Mouse (Mus musculus) limb, embryonic 11.5 days (tissue): ENCODE measurements around the gene Dhx35. TPM values are rescaled to one million over a fixed set of nuclear protein-coding genes. Genes with fewer than 3 reads are reported as not detected.

Experiments used
- ATAC-seq: fragments of 200-750 bp; cut with Nextera tagmentation; 2 replicates; pipeline ENCODE4 v1.8.0; 2017; ENCODE audit warnings: low read depth; ENCODE audit not compliant: insufficient number of reproducible peaks, low FRiP score, low TSS enrichment
- DNase-seq: peaks from one replicate; pipeline ENCODE4 v3.0.0-alpha.2; 2015; ENCODE audit warnings: low spot score
- H3K27ac ChIP-seq: fragments of 300-500 bp; sonication (generic); replicated peaks from 2 replicates; pipeline ENCODE4 v1.5.1; 2014; ENCODE audit warnings: low read depth, mild to moderate bottlenecking, low read length
- H3K27me3 ChIP-seq: fragments of 300-500 bp; sonication (generic); 2 replicates; pipeline ENCODE4 v1.6.1; 2014; ENCODE audit warnings: mild to moderate bottlenecking, low read length, mixed read lengths; ENCODE audit not compliant: control insufficient read depth, insufficient read depth
- H3K36me3 ChIP-seq: fragments of 300-500 bp; sonication (generic); 2 replicates; pipeline ENCODE4 v1.6.1; 2014; ENCODE audit warnings: mild to moderate bottlenecking, low read length, moderate library complexity, mixed read lengths; ENCODE audit not compliant: control insufficient read depth, insufficient read depth
- H3K4me1 ChIP-seq: fragments of 300-500 bp; sonication (generic); 2 replicates; pipeline ENCODE4 v1.6.1; 2014; ENCODE audit warnings: low read length, mixed read lengths; ENCODE audit not compliant: control insufficient read depth, insufficient read depth
- H3K4me2 ChIP-seq: fragments of 300-500 bp; sonication (generic); 2 replicates; pipeline ENCODE4 v1.6.1; 2014; ENCODE audit warnings: low read depth, mild to moderate bottlenecking, moderate library complexity; ENCODE audit not compliant: severe bottlenecking
- H3K4me3 ChIP-seq: fragments of 300-500 bp; sonication (generic); 2 replicates; pipeline ENCODE4 v1.5.1; 2014; ENCODE audit warnings: low read depth, low read length
- H3K9ac ChIP-seq: fragments of 300-500 bp; sonication (generic); 2 replicates; pipeline ENCODE4 v1.6.1; 2014; ENCODE audit warnings: mild to moderate bottlenecking, low read length
- H3K9me3 ChIP-seq: fragments of 300-500 bp; sonication (generic); 2 replicates; pipeline ENCODE4 v1.6.1; 2016; ENCODE audit warnings: low read length; ENCODE audit not compliant: control insufficient read depth
- WGBS: fragments of 180-500 bp; shearing (Covaris S2); extraction: QIAGEN DNeasy Blood & Tissue Kit; methylation state at CpG from one replicate; pipeline ENCODE4 v1.1.7; 2014; 5-methylcytosine and 5-hydroxymethylcytosine counted together
- polyA plus RNA-seq: library from polyadenylated mRNA; unstranded; fragments of >200 nt; fragmentation: Nextera tagmentation; extraction: Ambion mirVana; gene quantifications from 2 replicates; pipeline ENCODE4 v1.2.1, GENCODE M21; 2014

Gene Dhx35
- polyA plus RNA-seq, 1 experiment from 2014 or later, result 16.3 TPM

DNA sequence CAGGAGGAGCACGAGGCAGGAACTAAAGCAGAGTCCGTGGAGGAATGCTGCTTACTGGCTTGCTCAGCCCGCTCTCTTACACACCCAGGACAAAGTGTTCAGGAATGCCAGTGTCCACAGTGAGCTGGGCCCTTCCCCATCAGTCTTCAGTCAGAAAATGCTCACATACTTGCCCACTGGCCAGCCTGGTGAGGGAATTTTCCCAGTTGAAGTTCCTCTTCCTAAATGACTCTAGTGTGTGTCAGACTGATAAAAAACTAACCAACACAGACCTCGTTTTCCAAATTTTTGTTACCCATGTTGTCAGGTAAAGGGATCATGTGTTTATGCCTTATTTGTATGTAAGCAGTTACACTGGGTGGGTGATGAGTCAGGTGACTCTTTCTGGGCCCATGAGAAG is 21.6 kb downstream of the Dhx35 start:
- no peak overlapping the region for H3K9ac ChIP-seq
- no peak overlapping the region for H3K27ac ChIP-seq
- WGBS, result 90% methylated on average over 4 of the region's 4 CpGs
- H3K36me3 ChIP-seq, result peaks cover 2% of the 10 kb centered on the region; the same call in 1 of the 2 replicates
- H3K4me2 ChIP-seq, result no peak overlapping the region
- H3K9me3 ChIP-seq, result no peaks in the 10 kb centered on the region
- no peaks in the 10 kb centered on the region for H3K27me3 ChIP-seq
- ATAC-seq, result no peak
- DNase-seq, result no peak
- H3K4me1 ChIP-seq, result no peaks in the 10 kb centered on the region
- no peak overlapping the region for H3K4me3 ChIP-seq

- DNase-seq (no peak), ATAC-seq (no peak)
- WGBS, result 83% methylated on average over 8 of the region's 8 CpGs
- Histone ChIP-seq H3K36me3 (0 out of 2 replicates have a peak, but pooled peaks cover 2% of the 10 kb centered on the region), H3K9ac (no peak overlapping the region), H3K9me3 (no peaks in the 10 kb centered on the region), H3K4me1 (no peaks in the 10 kb centered on the region), H3K27ac (no peak overlapping the region), H3K4me2 (no peak overlapping the region), H3K4me3 (no peak overlapping the region), H3K27me3 (no peaks in the 10 kb centered on the region)
Observed at GRCm38 (mm10) chr2:158817708-158818107, 23.1 kb downstream of the Dhx35 start.

- DNase-seq (no peak), ATAC-seq (no peak)
- 87% methylated on average over 2 of the region's 2 CpGs for WGBS
- Histone ChIP-seq H3K27ac (no peak overlapping the region), H3K9ac (no peak overlapping the region), H3K9me3 (no peaks in the 10 kb centered on the region), H3K4me3 (no peak overlapping the region), H3K36me3 (peaks cover 2% of the 10 kb centered on the region; the same call in 1 of the 2 replicates), H3K27me3 (no peaks in the 10 kb centered on the region), H3K4me2 (no peak overlapping the region), H3K4me1 (no peaks in the 10 kb centered on the region)
Observed at GRCm38 (mm10) chr2:158828124-158828523, 33.5 kb downstream of the Dhx35 start.

DNA sequence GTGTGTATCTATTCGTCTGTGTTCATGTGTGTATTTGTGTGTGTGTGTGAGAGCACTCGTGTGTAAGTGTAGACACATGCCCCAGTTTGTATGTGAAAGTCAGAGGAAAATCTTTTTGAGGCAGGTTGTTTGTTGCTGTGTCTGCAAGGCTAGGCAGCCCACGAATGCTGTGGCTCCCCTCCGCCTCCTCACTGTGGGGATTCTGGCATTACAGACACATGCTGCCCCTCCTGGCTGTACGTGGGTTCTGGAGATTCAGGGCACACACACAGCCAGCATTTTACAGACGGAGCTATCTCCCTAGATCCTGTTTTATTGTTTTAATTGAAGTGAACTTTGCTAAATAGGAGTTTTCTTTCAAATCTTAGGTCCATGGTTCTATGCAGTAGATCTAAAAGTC is 35.1 kb downstream of the Dhx35 start:
- Histone ChIP-seq H3K36me3 (peaks cover 2% of the 10 kb centered on the region; the same call in 1 of the 2 replicates), H3K4me2 (no peak overlapping the region), H3K27ac (no peak overlapping the region), H3K4me3 (no peak overlapping the region), H3K9ac (no peak overlapping the region), H3K27me3 (no peaks in the 10 kb centered on the region), H3K9me3 (no peaks in the 10 kb centered on the region), H3K4me1 (no peaks in the 10 kb centered on the region)
- DNase-seq (no peak), ATAC-seq (no peak)
- whole genome bisulfite sequencing, result 85% methylated on average over 6 of the region's 6 CpGs

DNA sequence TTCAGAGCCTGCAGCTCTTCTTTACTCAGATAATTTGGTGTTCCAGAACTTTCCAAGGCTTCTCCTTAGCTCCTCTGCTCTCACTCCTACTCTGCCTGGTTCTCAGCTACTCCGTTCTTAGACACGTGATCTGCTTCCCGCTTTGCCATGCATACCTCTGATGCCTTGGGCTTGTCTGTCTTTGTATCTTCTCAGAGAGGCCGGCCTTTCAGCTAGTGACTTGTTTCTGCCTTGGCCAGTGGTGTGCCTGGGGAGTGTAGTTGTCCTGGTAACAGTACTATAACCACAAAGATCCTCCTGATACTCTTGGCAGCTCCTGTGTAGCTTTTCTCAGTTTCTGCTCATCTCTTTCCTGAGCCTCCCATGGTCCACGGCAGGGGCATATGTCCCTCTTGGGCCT is 38.6 kb downstream of the Dhx35 start:
- no peaks in the 10 kb centered on the region for H3K9me3 ChIP-seq
- no peak overlapping the region for H3K4me3 ChIP-seq
- no peak overlapping the region for H3K27ac ChIP-seq
- no peak overlapping the region for H3K4me2 ChIP-seq
- no peak overlapping the region for H3K9ac ChIP-seq
- WGBS, result 85% methylated on average over 5 of the region's 5 CpGs
- no peaks in the 10 kb centered on the region for H3K4me1 ChIP-seq
- H3K36me3 ChIP-seq, result peaks cover 2% of the 10 kb centered on the region
- no peaks in the 10 kb centered on the region for H3K27me3 ChIP-seq
- no peak for DNase-seq
- ATAC-seq, result no peak

DNA sequence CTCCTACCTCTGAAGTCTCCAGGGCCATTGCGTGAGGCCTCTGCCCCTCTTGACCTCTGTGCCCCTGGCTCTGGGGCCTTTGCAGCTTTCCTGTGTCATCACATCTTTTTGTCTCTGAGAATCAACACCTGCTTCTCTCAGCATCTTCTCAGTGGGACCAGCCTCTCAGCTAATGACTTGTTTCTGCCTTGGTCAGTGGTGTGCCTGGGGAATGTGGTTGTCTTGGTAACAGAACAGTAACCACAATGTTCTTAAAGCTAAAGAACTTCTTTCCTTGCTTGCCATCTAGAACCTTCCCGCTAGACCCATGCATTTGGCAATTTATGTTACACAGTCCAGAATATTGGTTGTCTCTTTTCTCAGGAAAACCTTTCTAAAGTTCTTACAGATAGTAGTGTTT is 39.0 kb downstream of the Dhx35 start:
- no peak for DNase-seq
- Histone ChIP-seq H3K4me3 (no peak overlapping the region), H3K4me2 (no peak overlapping the region), H3K27me3 (no peaks in the 10 kb centered on the region), H3K27ac (no peak overlapping the region), H3K9me3 (no peaks in the 10 kb centered on the region), H3K4me1 (no peaks in the 10 kb centered on the region), H3K9ac (no peak overlapping the region), H3K36me3 (peaks cover 2% of the 10 kb centered on the region)
- no peak for ATAC-seq
- WGBS, result 77% methylated on average over 2 of the region's 2 CpGs

- Histone ChIP-seq H3K27ac (no peak overlapping the region), H3K9me3 (no peaks in the 10 kb centered on the region), H3K4me2 (no peak overlapping the region), H3K4me3 (no peak overlapping the region), H3K27me3 (no peaks in the 10 kb centered on the region), H3K36me3 (peaks cover 7% of the 10 kb centered on the region), H3K9ac (no peak overlapping the region), H3K4me1 (no peaks in the 10 kb centered on the region)
- ATAC-seq (no peak), DNase-seq (no peak)
- 65% methylated on average over 5 of the region's 5 CpGs for WGBS
Observed at GRCm38 (mm10) chr2:158843287-158843686, 48.7 kb downstream of the Dhx35 start.

GRCm38 (mm10) chr2:158845031-158845430 is 50.4 kb downstream of the Dhx35 start:
- ATAC-seq (no peak), DNase-seq (no peak)
- Histone ChIP-seq H3K27me3 (no peaks in the 10 kb centered on the region), H3K9ac (no peak overlapping the region), H3K36me3 (peaks cover 7% of the 10 kb centered on the region), H3K4me1 (no peaks in the 10 kb centered on the region), H3K9me3 (no peaks in the 10 kb centered on the region), H3K27ac (no peak overlapping the region), H3K4me3 (no peak overlapping the region), H3K4me2 (no peak overlapping the region)
- WGBS, result 90% methylated on average over 5 of the region's 5 CpGs

- ATAC-seq (no peak), DNase-seq (no peak)
- peaks cover 7% of the 10 kb centered on the region for H3K36me3 ChIP-seq
- no peak overlapping the region for H3K4me2 ChIP-seq
- no peaks in the 10 kb centered on the region for H3K4me1 ChIP-seq
- H3K9ac ChIP-seq, result no peak overlapping the region
- H3K9me3 ChIP-seq, result no peaks in the 10 kb centered on the region
- 68% methylated on average over 2 of the region's 2 CpGs for WGBS
- H3K27ac ChIP-seq, result no peak overlapping the region
- no peak overlapping the region for H3K4me3 ChIP-seq
- H3K27me3 ChIP-seq, result no peaks in the 10 kb centered on the region
Observed at GRCm38 (mm10) chr2:158846208-158846607, 51.6 kb downstream of the Dhx35 start.
